Mouse (Mus musculus) heart, adult 2 months (tissue): ENCODE results near the gene Efcab2.

Experiments
- CTCF ChIP-seq: fragments of 200-600 bp; IDR thresholded peaks from 2 replicates; pipeline ENCODE4 v1.8.1; 2022; ENCODE audit warnings: antibody characterized with exemption, mild to moderate bottlenecking, moderate library complexity
- POLR2A ChIP-seq: fragments of 200-500 bp; IDR thresholded peaks from 2 replicates; pipeline ENCODE4 v1.6.1; 2011; ENCODE audit warnings: mild to moderate bottlenecking, low read depth, low read length, control low read depth; ENCODE audit not compliant: insufficient read depth

- TF ChIP-seq POLR2A, result no peak
- TF ChIP-seq CTCF, result no peak
These were observed 101.1 kb downstream of the Efcab2 start for GRCm38 (mm10) chr1:178506938-178507337.
